Mouse (Mus musculus): ENCODE measurements around the gene Acoxl.

DNA sequence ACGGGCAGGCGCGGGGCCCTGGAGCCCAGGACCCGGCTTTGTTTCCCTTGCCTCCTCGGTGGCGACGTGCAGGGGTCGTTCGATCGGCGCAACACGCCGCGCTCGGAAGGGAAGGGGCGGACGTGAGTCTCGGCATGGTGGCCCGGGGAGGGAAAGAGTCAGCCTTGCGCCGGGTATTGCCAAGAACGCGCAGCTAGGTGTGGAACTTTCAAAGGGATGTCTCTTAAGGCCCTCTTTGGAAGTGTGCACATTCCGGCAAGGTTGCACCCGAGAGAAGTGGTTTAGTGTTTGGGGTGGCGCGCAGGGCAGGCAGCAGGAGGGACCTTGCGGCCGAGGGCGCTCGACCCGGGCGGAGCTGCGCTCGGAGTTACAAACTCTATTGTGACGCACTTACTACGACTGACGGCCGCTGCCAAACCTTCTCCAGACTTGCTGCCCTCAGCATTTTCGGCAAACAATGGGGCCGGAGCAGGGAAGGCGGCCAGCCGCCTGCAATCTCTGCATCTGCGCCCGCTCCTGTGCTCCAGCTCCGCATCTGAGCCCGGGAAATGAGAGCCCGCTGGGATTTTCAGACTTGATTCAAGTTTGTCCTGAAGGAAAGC, 289.1 kb downstream of the Acoxl start:
- no peak for TF ChIP-seq CTCF (IDR thresholded peaks at IDR 0.05; ENCODE audit: borderline replicate concordance, insufficient read depth, low read length)
- no peak for TF ChIP-seq POLR2A (IDR thresholded peaks at IDR 0.05; ENCODE audit: low read depth, low read length)
